ENCODE assay signal across 17 mouse cellular contexts in the genomic region with DNA sequence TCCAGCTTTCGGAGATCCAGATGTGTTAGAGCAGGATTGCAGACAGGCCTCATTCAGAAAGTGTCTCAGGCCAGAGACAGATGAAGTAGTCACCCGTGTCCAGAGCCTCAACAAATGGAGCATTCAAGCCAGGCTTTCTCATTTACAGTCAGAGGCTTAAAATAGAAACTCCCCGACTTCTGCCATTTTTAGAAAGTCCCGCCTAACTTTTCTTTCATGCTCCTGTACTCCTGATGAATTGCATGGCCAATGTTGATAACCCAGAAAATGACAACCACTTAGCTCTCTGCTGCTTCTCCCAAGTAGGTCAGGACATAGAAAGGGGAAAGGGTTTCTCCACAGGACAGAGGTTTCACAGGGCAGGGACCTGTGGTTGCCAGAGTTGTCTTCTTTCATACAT.
"Had no signal": no experiment of that assay in that cellular context is flagged by ENCODE, and none has a peak within 500 bp of the region (broad histone marks: within the 10 kb centered on the region; RNA-seq: fewer than 3 reads in every experiment).

No protein-coding gene starts in this region.

- H3K27me3 ChIP-seq: limb, embryonic 12.5 days; liver, embryonic 13.5 days; lung, embryonic 15.5 days; megakaryocyte, embryonic 14.5 days; midbrain, embryonic 15.5 days; neural tube, embryonic 12.5 days had no signal

- H3K4me3 ChIP-seq: limb, embryonic 12.5 days; liver, embryonic 13.5 days; lung, embryonic 15.5 days; megakaryocyte, embryonic 14.5 days; midbrain, embryonic 15.5 days; neural tube, embryonic 12.5 days had no signal

- H3K27ac ChIP-seq: limb, embryonic 12.5 days; liver, embryonic 13.5 days; lung, embryonic 15.5 days; macrophage; midbrain, embryonic 15.5 days; neural tube, embryonic 12.5 days had no signal

- H3K36me3 ChIP-seq: limb, embryonic 12.5 days; liver, embryonic 13.5 days; lung, embryonic 15.5 days; midbrain, embryonic 15.5 days; neural tube, embryonic 12.5 days had no signal

- H3K9ac ChIP-seq: limb, embryonic 12.5 days; liver, embryonic 13.5 days; liver, postnatal 0 days; lung, embryonic 15.5 days; midbrain, embryonic 15.5 days; neural tube, embryonic 12.5 days had no signal

- H3K9me3 ChIP-seq: limb, embryonic 12.5 days; liver, embryonic 13.5 days; lung, embryonic 15.5 days; midbrain, embryonic 15.5 days; neural tube, embryonic 12.5 days had no signal

- ATAC-seq: liver, postnatal 0 days; midbrain, embryonic 15.5 days had no signal

- DNase-seq: kidney, postnatal 14 days; layer of hippocampus, adult 9-11 months; liver; liver, embryonic 13.5 days; liver, postnatal 0 days; lung, postnatal 14 days; right cerebral cortex, postnatal 4 days; spleen, adult 18-20 months; thymus, adult 2 months; thymus, postnatal 25 days had no signal

- H3K4me1 ChIP-seq: liver, embryonic 13.5 days; megakaryocyte, embryonic 14.5 days; midbrain, embryonic 15.5 days; neural tube, embryonic 12.5 days had no signal

- H3K4me2 ChIP-seq: limb, embryonic 12.5 days; liver, embryonic 13.5 days; lung, embryonic 15.5 days; midbrain, embryonic 11.5 days; midbrain, embryonic 15.5 days; neural tube, embryonic 12.5 days had no signal
